Mouse (Mus musculus) hindbrain, embryonic 11.5 days (tissue): ENCODE measurements around the gene Taf3. TPM values are rescaled to one million over a fixed set of nuclear protein-coding genes. Genes with fewer than 3 reads are reported as not detected.

Source experiments
- ATAC-seq: fragments of 200-750 bp; cut with Nextera tagmentation; 2 replicates; pipeline ENCODE4 v1.8.0; 2017; ENCODE audit warnings: mild to moderate bottlenecking, moderate TSS enrichment, moderate library complexity; ENCODE audit not compliant: low FRiP score
- DNase-seq: peaks from one replicate; pipeline ENCODE4 v3.0.0-alpha.2; 2015; ENCODE audit warnings: low spot score
- H3K27ac ChIP-seq: fragments of 300-500 bp; sonication (generic); 2 replicates; pipeline ENCODE4 v1.5.1; 2014; ENCODE audit warnings: mild to moderate bottlenecking, low read depth, low read length
- H3K27me3 ChIP-seq: fragments of 300-500 bp; sonication (generic); 2 replicates; pipeline ENCODE4 v1.6.1; 2014; ENCODE audit warnings: mild to moderate bottlenecking, low read length, moderate library complexity, mixed read lengths; ENCODE audit not compliant: control insufficient read depth, insufficient read depth
- H3K36me3 ChIP-seq: fragments of 300-500 bp; sonication (generic); 2 replicates; pipeline ENCODE4 v1.6.1; 2014; ENCODE audit warnings: mild to moderate bottlenecking, low read length, moderate library complexity, mixed read lengths; ENCODE audit not compliant: control insufficient read depth, insufficient read depth
- H3K4me1 ChIP-seq: fragments of 300-500 bp; sonication (generic); replicated peaks from 2 replicates; pipeline ENCODE4 v1.6.1; 2014; ENCODE audit warnings: low read length, mixed read lengths; ENCODE audit not compliant: control insufficient read depth, insufficient read depth
- H3K4me2 ChIP-seq: fragments of 300-500 bp; sonication (generic); replicated peaks from 2 replicates; pipeline ENCODE4 v1.6.1; 2014; ENCODE audit warnings: mild to moderate bottlenecking, low read depth, low read length
- H3K4me3 ChIP-seq: fragments of 300-500 bp; sonication (generic); 2 replicates; pipeline ENCODE4 v1.5.1; 2014; ENCODE audit warnings: low read depth, low read length
- H3K9ac ChIP-seq: fragments of 300-500 bp; sonication (generic); 2 replicates; pipeline ENCODE4 v1.6.1; 2014; ENCODE audit warnings: low read depth, low read length
- H3K9me3 ChIP-seq: fragments of 300-500 bp; sonication (generic); 2 replicates; pipeline ENCODE4 v1.6.1; 2016; ENCODE audit warnings: low read length; ENCODE audit not compliant: control insufficient read depth
- WGBS: fragments of 180-500 bp; shearing (Covaris S2); extraction: QIAGEN DNeasy Blood & Tissue Kit; methylation state at CpG from one replicate; pipeline ENCODE4 v1.1.7; 2014; 5-methylcytosine and 5-hydroxymethylcytosine counted together
- polyA plus RNA-seq: library from polyadenylated mRNA; unstranded; fragments of >200 nt; fragmentation: Nextera tagmentation; extraction: Ambion mirVana; gene quantifications from 2 replicates; pipeline ENCODE4 v1.2.1, GENCODE M21; 2014

The Taf3 gene
- polyA plus RNA-seq, 1 experiment from 2014 or later: 18.9 TPM

DNA sequence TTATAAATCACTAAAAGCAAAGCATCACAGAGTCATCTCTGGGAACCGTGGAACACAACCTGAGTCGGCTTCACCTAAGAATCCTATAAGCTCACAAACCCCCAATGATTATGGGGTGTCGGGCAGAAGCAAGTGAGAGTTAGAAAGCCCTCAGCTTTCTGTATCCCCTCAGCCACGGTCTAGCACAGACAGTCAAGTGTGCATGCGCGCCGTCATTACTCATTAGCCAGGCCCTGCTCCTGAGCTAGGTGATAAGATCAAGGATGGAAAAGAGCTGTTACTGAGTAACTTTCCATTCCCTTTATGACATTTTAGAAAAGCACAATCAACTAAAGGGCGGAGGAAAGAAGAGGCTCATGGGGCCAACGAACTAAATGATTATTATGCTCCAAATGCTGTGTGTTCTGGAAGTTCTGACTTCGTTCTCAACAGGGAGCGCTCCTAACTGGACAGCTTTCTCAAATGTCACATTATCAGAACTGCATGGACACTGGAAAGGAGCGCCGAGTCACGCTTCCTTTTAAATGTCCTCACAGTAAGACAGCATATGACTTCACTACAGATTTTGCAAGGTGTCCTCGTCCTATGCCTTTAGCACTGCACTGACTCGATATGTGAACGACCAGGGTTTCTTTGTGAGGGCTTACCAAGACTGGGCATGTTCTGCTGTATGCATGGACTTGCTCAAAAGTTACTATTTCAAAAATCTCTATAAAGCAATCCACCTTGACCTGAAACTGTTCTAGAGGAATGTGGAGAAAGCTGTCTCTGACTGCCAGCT, 129.5 kb downstream of the Taf3 start:
- H3K4me3 ChIP-seq: no peak overlapping the region
- H3K27ac ChIP-seq: no peak overlapping the region
- H3K9me3 ChIP-seq: no peaks in the 10 kb centered on the region
- H3K9ac ChIP-seq: no peak overlapping the region
- ATAC-seq: no peak
- DNase-seq: no peak
- H3K36me3 ChIP-seq: no peaks in the 10 kb centered on the region
- no peaks in the 10 kb centered on the region for H3K4me1 ChIP-seq
- H3K4me2 ChIP-seq: no peak overlapping the region
- H3K27me3 ChIP-seq: no peaks in the 10 kb centered on the region
- 87% methylated on average over 17 of the region's 17 CpGs for WGBS

GRCm38 (mm10) chr2:9917602-9918001, 130.8 kb downstream of the Taf3 start:
- Histone ChIP-seq H3K36me3 (no peaks in the 10 kb centered on the region), H3K27me3 (no peaks in the 10 kb centered on the region), H3K4me1 (no peaks in the 10 kb centered on the region), H3K27ac (no peak overlapping the region), H3K4me2 (no peak overlapping the region), H3K9ac (no peak overlapping the region), H3K4me3 (no peak overlapping the region), H3K9me3 (no peaks in the 10 kb centered on the region)
- no peak for DNase-seq
- 92% methylated on average over 9 of the region's 9 CpGs for WGBS
- ATAC-seq: no peak

DNA sequence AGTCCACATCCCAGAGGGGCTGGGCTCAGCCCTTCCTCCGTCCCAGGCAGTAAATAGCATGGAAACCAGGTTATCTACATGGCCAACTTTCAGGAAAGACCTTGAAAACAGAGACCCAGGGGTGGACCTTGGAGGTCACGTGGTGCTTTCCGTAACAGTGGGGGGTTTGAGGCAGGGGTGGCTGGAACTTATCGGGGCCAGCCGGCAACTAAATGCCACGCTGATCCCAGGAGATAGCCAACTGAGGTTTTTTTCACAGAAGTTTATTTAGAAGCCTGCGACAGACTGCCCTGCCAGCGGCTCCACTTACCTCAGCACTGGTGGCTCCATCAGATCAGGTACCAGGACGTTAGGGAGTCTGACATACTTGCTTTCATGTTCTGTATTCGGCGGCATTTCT, 142.4 kb downstream of the Taf3 start:
- Histone ChIP-seq H3K4me3 (no peak overlapping the region), H3K9ac (no peak overlapping the region), H3K9me3 (no peaks in the 10 kb centered on the region), H3K27ac (no peak overlapping the region), H3K4me1 (no peaks in the 10 kb centered on the region), H3K27me3 (no peaks in the 10 kb centered on the region), H3K4me2 (no peak overlapping the region), H3K36me3 (no peaks in the 10 kb centered on the region)
- WGBS: 9% methylated on average over 11 of the region's 11 CpGs
- DNase-seq (no peak), ATAC-seq (no peak)

- H3K4me3 ChIP-seq: no peak overlapping the region
- peaks cover 1% of the 10 kb centered on the region; the same call in 1 of the 2 replicates for H3K27me3 ChIP-seq
- WGBS: 68% methylated on average over 14 of the region's 14 CpGs
- ATAC-seq: no peak
- no peaks in the 10 kb centered on the region for H3K4me1 ChIP-seq
- no peaks in the 10 kb centered on the region for H3K9me3 ChIP-seq
- no peak overlapping the region for H3K4me2 ChIP-seq
- no peak overlapping the region for H3K27ac ChIP-seq
- DNase-seq: no peak
- H3K9ac ChIP-seq: no peak overlapping the region
- H3K36me3 ChIP-seq: no peaks in the 10 kb centered on the region
Observed at GRCm38 (mm10) chr2:9903854-9904560, 144.4 kb downstream of the Taf3 start.

DNA sequence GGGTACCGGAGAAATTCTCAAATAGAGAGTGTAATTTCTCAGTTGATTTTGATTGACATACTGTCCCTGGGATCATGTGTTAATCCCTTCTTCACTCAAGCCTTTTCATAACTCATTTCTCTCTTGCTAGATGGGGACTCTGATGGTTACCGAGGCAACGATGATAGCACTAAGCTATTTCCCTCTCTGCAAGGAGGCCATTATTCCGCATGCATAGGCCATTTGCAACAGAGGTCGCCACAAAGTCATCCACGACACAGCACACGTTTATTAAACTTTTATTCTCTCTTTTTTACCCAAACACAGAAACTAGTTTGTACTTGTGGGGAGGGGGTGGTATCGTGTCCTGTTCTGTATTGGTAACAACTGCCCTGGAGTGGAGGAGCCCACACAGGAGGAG, 150.6 kb downstream of the Taf3 start:
- H3K27me3 ChIP-seq: peaks cover 58% of the 10 kb centered on the region
- H3K27ac ChIP-seq: no peak overlapping the region
- H3K9me3 ChIP-seq: no peaks in the 10 kb centered on the region
- ATAC-seq: no peak
- H3K9ac ChIP-seq: no peak overlapping the region
- peaks cover 3% of the 10 kb centered on the region for H3K4me1 ChIP-seq
- H3K4me2 ChIP-seq: no peak overlapping the region
- peak; percentile 50 for DNase-seq
- H3K36me3 ChIP-seq: no peaks in the 10 kb centered on the region
- no peak overlapping the region for H3K4me3 ChIP-seq
- WGBS: 2% methylated on average over 8 of the region's 8 CpGs

- Histone ChIP-seq H3K9me3 (no peaks in the 10 kb centered on the region), H3K4me3 (no peak overlapping the region), H3K36me3 (no peaks in the 10 kb centered on the region), H3K27me3 (peaks cover 66% of the 10 kb centered on the region), H3K4me1 (peaks cover 3% of the 10 kb centered on the region), H3K4me2 (no peak overlapping the region; the same call in 1 of the 2 replicates), H3K27ac (no peak overlapping the region), H3K9ac (no peak overlapping the region)
- DNase-seq (peak; percentile 53), ATAC-seq (no peak; the same call in 1 of the 2 replicates)
- under 1% methylated on average over 22 of the region's 22 CpGs for WGBS
Observed at GRCm38 (mm10) chr2:9896097-9896770, 152.2 kb downstream of the Taf3 start.

DNA sequence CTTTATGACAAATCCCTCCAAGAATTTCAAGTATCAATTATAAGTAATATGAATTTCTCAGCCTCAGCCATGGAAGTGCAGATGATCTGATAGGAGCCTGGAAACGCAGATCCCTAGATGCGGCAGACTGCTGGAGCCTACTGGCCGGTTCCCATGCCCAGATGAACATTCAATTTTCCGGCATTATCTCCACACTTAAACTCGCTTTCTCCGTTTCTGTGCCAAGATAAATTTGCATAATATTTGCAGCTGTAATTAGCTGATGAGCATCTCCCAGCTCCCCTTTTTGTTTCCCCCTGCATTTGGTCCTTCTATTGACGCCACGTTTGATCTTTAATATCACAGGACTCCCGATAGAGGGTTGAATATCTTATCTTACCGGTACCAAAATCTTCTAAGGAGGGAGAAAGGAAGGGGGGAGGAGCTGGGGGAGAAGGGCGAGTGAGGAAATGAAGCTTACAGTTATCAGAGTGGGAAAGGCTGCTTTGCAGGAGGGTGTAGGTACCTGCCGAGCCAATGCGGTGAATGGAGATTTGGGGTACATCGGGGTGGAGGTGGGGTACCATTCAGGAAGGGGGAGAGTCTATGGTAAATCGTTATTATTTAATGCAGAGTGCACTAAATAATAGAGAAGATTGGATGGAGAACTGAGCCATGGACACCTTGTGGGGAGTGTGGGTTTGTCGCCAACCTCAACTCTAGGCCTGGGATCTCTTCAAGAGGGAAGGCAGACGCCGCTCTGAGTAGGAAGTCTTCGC, 153.4 kb downstream of the Taf3 start:
- Histone ChIP-seq H3K4me3 (no peak overlapping the region), H3K4me2 (no peak overlapping the region), H3K4me1 (peaks cover 3% of the 10 kb centered on the region), H3K9me3 (no peaks in the 10 kb centered on the region), H3K36me3 (no peaks in the 10 kb centered on the region), H3K27me3 (peaks cover 78% of the 10 kb centered on the region), H3K9ac (no peak overlapping the region), H3K27ac (no peak overlapping the region)
- WGBS: 2% methylated on average over 19 of the region's 19 CpGs
- 0 out of 2 replicates have a peak, but pooled peaks have one; percentile 4 for ATAC-seq
- peak; percentile 42 for DNase-seq

DNA sequence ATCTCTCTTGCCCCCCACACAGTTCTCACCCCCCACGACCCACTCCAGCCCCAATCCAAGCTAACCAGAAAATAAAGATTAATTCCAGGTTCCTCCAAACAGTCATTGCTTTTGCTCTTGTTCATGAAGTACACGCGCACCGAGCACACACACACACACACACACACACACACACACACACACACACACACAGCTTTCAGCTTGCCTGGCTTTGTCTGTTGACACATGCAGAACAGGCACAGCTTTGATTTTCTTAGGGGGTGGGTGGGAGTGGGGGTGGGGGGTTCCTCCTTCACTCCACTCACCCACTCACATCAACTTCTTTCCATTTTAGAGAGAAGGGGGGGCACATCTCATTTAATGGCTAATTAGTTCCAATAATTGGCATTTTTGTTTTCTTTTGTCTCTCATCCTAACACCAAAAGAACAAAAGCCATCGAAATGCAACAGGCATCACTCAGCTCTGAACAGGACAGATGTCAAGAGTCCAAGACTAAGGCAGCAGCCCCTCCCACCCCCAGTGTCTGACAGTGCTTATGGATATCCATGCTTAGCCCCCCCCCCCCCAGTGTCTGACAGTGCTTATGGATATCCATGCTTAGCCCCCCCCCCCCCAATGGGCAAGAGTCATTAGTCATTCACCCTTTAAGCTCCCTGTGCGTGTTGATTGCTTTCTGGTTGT, 155.0 kb downstream of the Taf3 start:
- no peak overlapping the region for H3K4me2 ChIP-seq
- H3K4me3 ChIP-seq: no peak overlapping the region
- no peaks in the 10 kb centered on the region for H3K9me3 ChIP-seq
- no peak overlapping the region for H3K27ac ChIP-seq
- peaks cover 5% of the 10 kb centered on the region for H3K4me1 ChIP-seq
- under 1% methylated on average over 6 of the region's 6 CpGs for WGBS
- DNase-seq: peak; percentile 47
- no peak overlapping the region for H3K9ac ChIP-seq
- ATAC-seq: peak; percentile 48
- no peaks in the 10 kb centered on the region for H3K36me3 ChIP-seq
- H3K27me3 ChIP-seq: peaks cover 87% of the 10 kb centered on the region
